Mouse (Mus musculus): Measurements from ENCODE around the gene Ak2.

- TF ChIP-seq CTCF (IDR thresholded peaks at IDR 0.05; ENCODE audit: low read depth, low read length) (no peak), POLR2A (IDR thresholded peaks at IDR 0.05; ENCODE audit: extremely low read depth, insufficient read depth, low read length) (no peak)
Observed at GRCm38 (mm10) chr4:128946736-128947135, 45.0 kb upstream of the Ak2 start.

All from liver, adult 2 months (tissue).